Mouse (Mus musculus) limb, embryonic 15.5 days (tissue): ENCODE results near the gene Pdcd1lg2. TPM values are rescaled to one million over a fixed set of nuclear protein-coding genes. Genes with fewer than 3 reads are reported as not detected.

Experiments used
- ATAC-seq: fragments of 200-750 bp; cut with Nextera tagmentation; 2 replicates; pipeline ENCODE4 v1.8.0; 2017; ENCODE audit warnings: low read depth, moderate TSS enrichment; ENCODE audit not compliant: insufficient number of reproducible peaks, low FRiP score, low TSS enrichment
- H3K27ac ChIP-seq: fragments of 300-500 bp; sonication (generic); 2 replicates; pipeline ENCODE4 v1.5.1; 2015; ENCODE audit warnings: moderate library complexity, mild to moderate bottlenecking, inconsistent platforms
- H3K27me3 ChIP-seq: fragments of 300-500 bp; sonication (generic); 2 replicates; pipeline ENCODE4 v1.6.1; 2015; ENCODE audit warnings: inconsistent platforms
- H3K36me3 ChIP-seq: fragments of 300-500 bp; sonication (generic); 2 replicates; pipeline ENCODE4 v1.6.1; 2015; ENCODE audit warnings: inconsistent platforms
- H3K4me1 ChIP-seq: fragments of 300-500 bp; sonication (generic); 2 replicates; pipeline ENCODE4 v1.6.1; 2015; ENCODE audit warnings: inconsistent platforms
- H3K4me2 ChIP-seq: fragments of 300-500 bp; sonication (generic); 2 replicates; pipeline ENCODE4 v1.6.1; 2015; ENCODE audit warnings: mild to moderate bottlenecking, inconsistent platforms
- H3K4me3 ChIP-seq: fragments of 300-500 bp; sonication (generic); 2 replicates; pipeline ENCODE4 v1.5.1; 2015; ENCODE audit warnings: mild to moderate bottlenecking, inconsistent platforms
- H3K9ac ChIP-seq: fragments of 300-500 bp; sonication (generic); 2 replicates; pipeline ENCODE4 v1.6.1; 2015; ENCODE audit warnings: inconsistent platforms
- H3K9me3 ChIP-seq: fragments of 300-500 bp; sonication (generic); 2 replicates; pipeline ENCODE4 v1.6.1; 2016; ENCODE audit warnings: inconsistent platforms
- WGBS: fragments of 180-500 bp; shearing (Covaris S2); methylation state at CpG from one replicate; pipeline ENCODE4 v1.1.7; 2015; 5-methylcytosine and 5-hydroxymethylcytosine counted together
- polyA plus RNA-seq: library from polyadenylated mRNA; unstranded; fragments of >200 nt; fragmentation: Nextera tagmentation; extraction: Ambion mirVana; gene quantifications from 2 replicates; pipeline ENCODE4 v1.2.1, GENCODE M21; 2015

Gene Pdcd1lg2
- polyA plus RNA-seq, 1 experiment from 2014 or later: not detected

GRCm38 (mm10) chr19:29385822-29386221, 24.9 kb upstream of the Pdcd1lg2 start:
- H3K27ac ChIP-seq: no peak overlapping the region
- H3K4me1 ChIP-seq: no peaks in the 10 kb centered on the region
- 80% methylated on average over 4 of the region's 4 CpGs for WGBS
- no peak overlapping the region for H3K4me2 ChIP-seq
- ATAC-seq: no peak
- no peaks in the 10 kb centered on the region for H3K36me3 ChIP-seq
- no peaks in the 10 kb centered on the region for H3K27me3 ChIP-seq
- H3K9me3 ChIP-seq: no peaks in the 10 kb centered on the region
- no peak overlapping the region for H3K9ac ChIP-seq
- H3K4me3 ChIP-seq: no peak overlapping the region

- WGBS: 94% methylated on average over 1 of the region's 1 CpGs
- H3K27ac ChIP-seq: no peak overlapping the region
- no peak overlapping the region for H3K4me2 ChIP-seq
- H3K27me3 ChIP-seq: no peaks in the 10 kb centered on the region
- no peaks in the 10 kb centered on the region for H3K36me3 ChIP-seq
- H3K9me3 ChIP-seq: no peaks in the 10 kb centered on the region
- no peak overlapping the region for H3K9ac ChIP-seq
- no peaks in the 10 kb centered on the region for H3K4me1 ChIP-seq
- no peak for ATAC-seq
- H3K4me3 ChIP-seq: no peak overlapping the region
These were observed 21.9 kb upstream of the Pdcd1lg2 start for GRCm38 (mm10) chr19:29388818-29389217.

- Histone ChIP-seq H3K4me1 (no peaks in the 10 kb centered on the region), H3K27ac (no peak overlapping the region), H3K27me3 (no peaks in the 10 kb centered on the region), H3K9ac (no peak overlapping the region), H3K9me3 (no peaks in the 10 kb centered on the region), H3K4me2 (no peak overlapping the region), H3K36me3 (no peaks in the 10 kb centered on the region), H3K4me3 (no peak overlapping the region)
- 76% methylated on average over 5 of the region's 5 CpGs for WGBS
- no peak for ATAC-seq
These were observed 20.2 kb upstream of the Pdcd1lg2 start for GRCm38 (mm10) chr19:29390483-29390882.

GRCm38 (mm10) chr19:29391279-29391678, 19.4 kb upstream of the Pdcd1lg2 start:
- WGBS: 68% methylated on average over 4 of the region's 4 CpGs
- Histone ChIP-seq H3K9ac (no peak overlapping the region), H3K4me2 (no peak overlapping the region), H3K9me3 (no peaks in the 10 kb centered on the region), H3K36me3 (no peaks in the 10 kb centered on the region), H3K4me3 (no peak overlapping the region), H3K4me1 (no peaks in the 10 kb centered on the region), H3K27ac (no peak overlapping the region), H3K27me3 (no peaks in the 10 kb centered on the region)
- no peak for ATAC-seq

DNA sequence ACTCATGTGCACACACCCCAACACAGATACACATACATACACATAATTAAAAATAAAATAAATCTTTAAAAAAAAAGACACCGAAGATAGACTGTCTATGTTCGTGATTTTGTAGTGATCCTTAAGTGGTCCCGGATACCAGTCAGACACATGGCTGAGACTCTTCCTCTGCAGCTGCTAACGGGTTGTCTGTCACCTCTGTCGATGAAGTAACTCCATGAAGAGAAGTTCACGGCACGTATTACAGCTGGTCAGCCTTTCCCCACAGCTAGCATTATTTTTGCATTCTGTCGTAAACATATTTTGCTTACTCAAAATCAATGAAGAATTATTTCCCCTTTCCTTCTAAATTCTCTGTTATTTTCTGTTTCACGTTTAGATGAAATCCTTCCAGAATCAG, 17.4 kb upstream of the Pdcd1lg2 start:
- H3K36me3 ChIP-seq: no peaks in the 10 kb centered on the region
- 84% methylated on average over 9 of the region's 9 CpGs for WGBS
- no peaks in the 10 kb centered on the region for H3K27me3 ChIP-seq
- H3K4me2 ChIP-seq: no peak overlapping the region
- H3K9me3 ChIP-seq: no peaks in the 10 kb centered on the region
- no peak overlapping the region for H3K27ac ChIP-seq
- H3K9ac ChIP-seq: no peak overlapping the region
- H3K4me1 ChIP-seq: no peaks in the 10 kb centered on the region
- no peak overlapping the region for H3K4me3 ChIP-seq
- no peak for ATAC-seq

DNA sequence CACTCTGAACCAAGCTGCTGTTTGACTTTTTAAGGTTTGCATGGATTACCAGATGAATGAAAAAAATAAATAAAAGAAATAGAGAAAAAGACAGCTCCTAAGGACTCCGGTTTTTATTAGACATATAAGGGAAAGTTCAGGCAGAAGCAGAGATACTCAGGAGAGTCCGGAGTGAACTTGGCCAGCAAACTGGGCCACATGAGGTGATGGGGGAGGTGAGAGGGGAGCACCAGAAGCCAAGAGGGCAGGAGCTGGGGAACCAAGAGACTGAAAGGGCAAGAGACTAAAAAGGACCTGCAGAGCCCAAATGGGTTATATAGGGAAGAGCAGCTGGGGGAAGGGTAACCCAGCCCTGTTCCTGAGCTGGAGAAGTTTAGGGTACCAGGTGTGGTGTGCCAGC, 16.0 kb upstream of the Pdcd1lg2 start:
- H3K36me3 ChIP-seq: no peaks in the 10 kb centered on the region
- no peak overlapping the region for H3K27ac ChIP-seq
- no peak overlapping the region for H3K4me2 ChIP-seq
- no peaks in the 10 kb centered on the region for H3K4me1 ChIP-seq
- H3K9me3 ChIP-seq: no peaks in the 10 kb centered on the region
- ATAC-seq: no peak
- H3K27me3 ChIP-seq: no peaks in the 10 kb centered on the region
- WGBS: 94% methylated on average over 2 of the region's 2 CpGs
- H3K4me3 ChIP-seq: no peak overlapping the region
- no peak overlapping the region for H3K9ac ChIP-seq

- Histone ChIP-seq H3K36me3 (no peaks in the 10 kb centered on the region), H3K27me3 (no peaks in the 10 kb centered on the region), H3K4me2 (no peak overlapping the region), H3K4me1 (no peaks in the 10 kb centered on the region), H3K9ac (no peak overlapping the region), H3K27ac (no peak overlapping the region), H3K4me3 (no peak overlapping the region), H3K9me3 (no peaks in the 10 kb centered on the region)
- WGBS: 49% methylated on average over 1 of the region's 1 CpGs
- no peak for ATAC-seq
These were observed 14.4 kb upstream of the Pdcd1lg2 start for GRCm38 (mm10) chr19:29396353-29396752.

GRCm38 (mm10) chr19:29399786-29400185, 10.9 kb upstream of the Pdcd1lg2 start:
- Histone ChIP-seq H3K27ac (no peak overlapping the region), H3K4me1 (peaks cover 4% of the 10 kb centered on the region), H3K36me3 (no peaks in the 10 kb centered on the region), H3K9ac (no peak overlapping the region), H3K27me3 (no peaks in the 10 kb centered on the region), H3K9me3 (no peaks in the 10 kb centered on the region), H3K4me3 (no peak overlapping the region), H3K4me2 (no peak overlapping the region)
- WGBS: 92% methylated on average over 4 of the region's 4 CpGs
- ATAC-seq: no peak

- H3K4me1 ChIP-seq: peaks cover 4% of the 10 kb centered on the region
- WGBS: 82% methylated on average over 3 of the region's 3 CpGs
These were observed 10.3 kb upstream of the Pdcd1lg2 start for GRCm38 (mm10) chr19:29400466-29400865.

GRCm38 (mm10) chr19:29402621-29403020, 8.1 kb upstream of the Pdcd1lg2 start:
- WGBS: 93% methylated on average over 4 of the region's 4 CpGs
- Histone ChIP-seq H3K4me1 (peaks cover 11% of the 10 kb centered on the region), H3K9ac (no peak overlapping the region), H3K27ac (no peak overlapping the region), H3K27me3 (no peaks in the 10 kb centered on the region), H3K4me3 (no peak overlapping the region), H3K9me3 (no peaks in the 10 kb centered on the region), H3K4me2 (no peak overlapping the region), H3K36me3 (no peaks in the 10 kb centered on the region)
- no peak for ATAC-seq

More at GRCm38 (mm10) chr19:29400466-29400865, 10.3 kb upstream of the Pdcd1lg2 start:
- Histone ChIP-seq H3K4me3 (no peak overlapping the region), H3K36me3 (no peaks in the 10 kb centered on the region), H3K4me2 (no peak overlapping the region), H3K9me3 (no peaks in the 10 kb centered on the region), H3K9ac (no peak overlapping the region), H3K27me3 (no peaks in the 10 kb centered on the region), H3K27ac (no peak overlapping the region)
- no peak for ATAC-seq

GRCm38 (mm10) chr19:29403251-29403650, 7.5 kb upstream of the Pdcd1lg2 start:
- WGBS: 72% methylated on average over 4 of the region's 4 CpGs
- Histone ChIP-seq H3K9ac (no peak overlapping the region), H3K27me3 (no peaks in the 10 kb centered on the region), H3K4me2 (no peak overlapping the region), H3K4me1 (peaks cover 11% of the 10 kb centered on the region), H3K27ac (no peak overlapping the region), H3K9me3 (no peaks in the 10 kb centered on the region), H3K36me3 (no peaks in the 10 kb centered on the region), H3K4me3 (no peak overlapping the region)
- ATAC-seq: no peak

GRCm38 (mm10) chr19:29405388-29405787, 5.3 kb upstream of the Pdcd1lg2 start:
- no peak overlapping the region for H3K27ac ChIP-seq
- WGBS: 36% methylated on average over 2 of the region's 2 CpGs
- H3K9me3 ChIP-seq: no peaks in the 10 kb centered on the region
- H3K9ac ChIP-seq: no peak overlapping the region
- no peak overlapping the region for H3K4me2 ChIP-seq
- no peak overlapping the region for H3K4me3 ChIP-seq
- H3K4me1 ChIP-seq: peaks cover 11% of the 10 kb centered on the region
- ATAC-seq: no peak
- no peaks in the 10 kb centered on the region for H3K36me3 ChIP-seq
- H3K27me3 ChIP-seq: no peaks in the 10 kb centered on the region
